Mouse (Mus musculus): ENCODE results near the gene Nhsl1. TPM values are rescaled to one million over a fixed set of nuclear protein-coding genes. Genes with fewer than 3 reads are reported as not detected.
A peak's percentile ranks its signal among the peaks of the same experiment; 100 is the strongest.

Gene Nhsl1
- polyA plus RNA-seq, 1 experiment from 2014 or later = 16.7 TPM

DNA sequence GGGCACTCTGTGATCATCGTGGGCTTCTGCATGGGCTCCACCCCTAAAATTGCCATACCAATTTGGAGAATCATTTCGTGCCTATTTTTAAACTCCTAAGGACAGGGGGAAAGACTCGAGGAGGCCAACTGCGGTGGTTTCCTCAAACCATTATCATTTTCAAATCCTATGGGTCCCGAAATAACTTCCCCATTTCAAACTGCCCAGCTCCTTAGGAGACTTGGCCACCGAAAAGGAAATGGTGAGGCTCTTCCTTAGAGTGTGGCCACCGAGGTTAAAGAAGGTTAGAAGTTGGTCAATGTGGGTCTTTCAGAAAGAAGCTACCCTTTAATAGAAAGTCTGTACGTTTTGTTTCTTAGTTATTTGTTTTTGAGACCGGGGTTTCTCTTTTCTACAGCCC lies 104.8 kb downstream of the Nhsl1 start:
- no peak overlapping the region for H3K9ac ChIP-seq (ENCODE audit: low read length)
- peaks cover 4% of the 10 kb centered on the region; the same call in 1 of the 2 replicates for H3K4me1 ChIP-seq (replicated peaks; ENCODE audit: control insufficient read depth, insufficient read depth, low read length)
- ATAC-seq (replicated peaks; ENCODE audit: low FRiP score) = no peak
- H3K4me3 ChIP-seq (ENCODE audit: low read depth, low read length) = no peak overlapping the region
- H3K4me2 ChIP-seq (ENCODE audit: low read depth, low read length, severe bottlenecking) = no peak overlapping the region
- no peak overlapping the region for H3K27ac ChIP-seq (ENCODE audit: low read depth, low read length)
- H3K27me3 ChIP-seq (ENCODE audit: control insufficient read depth, insufficient read depth, low read length) = no peaks in the 10 kb centered on the region
- DNase-seq (ENCODE audit: low spot score) = no peak
- WGBS = 78% methylated on average over 9 of the region's 9 CpGs
- H3K9me3 ChIP-seq (ENCODE audit: control insufficient read depth, low read length) = no peaks in the 10 kb centered on the region
- H3K36me3 ChIP-seq (ENCODE audit: control insufficient read depth, insufficient read depth, low read length) = no peaks in the 10 kb centered on the region; the same call in 1 of the 2 replicates

DNA sequence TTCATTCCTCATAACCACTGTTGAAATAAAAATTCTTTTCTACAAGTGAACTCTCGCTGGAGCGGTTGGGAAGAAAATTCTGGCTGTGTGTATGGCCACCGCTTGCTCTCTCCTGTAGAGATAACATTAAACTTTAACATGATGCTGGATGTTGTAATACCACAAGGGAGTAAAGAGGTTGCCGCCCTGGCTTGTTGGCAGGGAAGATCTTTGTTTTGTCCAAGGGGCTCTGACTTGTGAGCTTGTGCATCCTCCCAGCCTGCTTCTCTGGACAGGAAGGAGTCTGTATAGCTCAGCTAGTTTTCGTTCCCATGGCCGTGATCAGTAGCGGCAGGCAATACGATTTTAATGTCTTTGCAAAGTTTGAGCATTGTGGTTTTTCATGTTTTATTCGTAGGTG lies 109.1 kb downstream of the Nhsl1 start:
- Histone ChIP-seq H3K9ac (ENCODE audit: low read length) (no peak overlapping the region), H3K27me3 (ENCODE audit: control insufficient read depth, insufficient read depth, low read length) (no peaks in the 10 kb centered on the region), H3K4me1 (replicated peaks; ENCODE audit: control insufficient read depth, insufficient read depth, low read length) (peaks cover 9% of the 10 kb centered on the region; the same call in 1 of the 2 replicates), H3K4me3 (ENCODE audit: low read depth, low read length) (no peak overlapping the region), H3K4me2 (ENCODE audit: low read depth, low read length, severe bottlenecking) (no peak overlapping the region), H3K9me3 (ENCODE audit: control insufficient read depth, low read length) (no peaks in the 10 kb centered on the region), H3K27ac (ENCODE audit: low read depth, low read length) (no peak overlapping the region), H3K36me3 (ENCODE audit: control insufficient read depth, insufficient read depth, low read length) (no peaks in the 10 kb centered on the region; the same call in 1 of the 2 replicates)
- ATAC-seq (replicated peaks; ENCODE audit: low FRiP score) = no peak
- 95% methylated on average over 9 of the region's 9 CpGs for WGBS
- DNase-seq (ENCODE audit: low spot score) = no peak

- Histone ChIP-seq H3K4me2 (ENCODE audit: low read depth, low read length, severe bottlenecking) (no peak overlapping the region), H3K4me3 (ENCODE audit: low read depth, low read length) (no peak overlapping the region), H3K27ac (ENCODE audit: low read depth, low read length) (no peak overlapping the region), H3K4me1 (replicated peaks; ENCODE audit: control insufficient read depth, insufficient read depth, low read length) (peaks cover 6% of the 10 kb centered on the region; the same call in 1 of the 2 replicates), H3K27me3 (ENCODE audit: control insufficient read depth, insufficient read depth, low read length) (no peaks in the 10 kb centered on the region), H3K9ac (ENCODE audit: low read length) (no peak overlapping the region), H3K9me3 (ENCODE audit: control insufficient read depth, low read length) (no peaks in the 10 kb centered on the region), H3K36me3 (ENCODE audit: control insufficient read depth, insufficient read depth, low read length) (no peaks in the 10 kb centered on the region; the same call in 1 of the 2 replicates)
- 94% methylated on average over 3 of the region's 3 CpGs for WGBS
- DNase-seq (ENCODE audit: low spot score) (no peak), ATAC-seq (replicated peaks; ENCODE audit: low FRiP score) (no peak)
These were observed 110.7 kb downstream of the Nhsl1 start for GRCm38 (mm10) chr10:18429533-18429932.

- Histone ChIP-seq H3K9me3 (ENCODE audit: control insufficient read depth, low read length) (no peaks in the 10 kb centered on the region), H3K4me3 (ENCODE audit: low read depth, low read length) (no peak overlapping the region), H3K27me3 (ENCODE audit: control insufficient read depth, insufficient read depth, low read length) (no peaks in the 10 kb centered on the region), H3K36me3 (ENCODE audit: control insufficient read depth, insufficient read depth, low read length) (no peaks in the 10 kb centered on the region; the same call in 1 of the 2 replicates), H3K4me1 (replicated peaks; ENCODE audit: control insufficient read depth, insufficient read depth, low read length) (peaks cover 6% of the 10 kb centered on the region; the same call in 1 of the 2 replicates), H3K4me2 (ENCODE audit: low read depth, low read length, severe bottlenecking) (no peak overlapping the region), H3K27ac (ENCODE audit: low read depth, low read length) (no peak overlapping the region), H3K9ac (ENCODE audit: low read length) (no peak overlapping the region)
- ATAC-seq (replicated peaks; ENCODE audit: low FRiP score) (no peak), DNase-seq (ENCODE audit: low spot score) (no peak)
- WGBS = 78% methylated on average over 8 of the region's 8 CpGs
These were observed 111.4 kb downstream of the Nhsl1 start for GRCm38 (mm10) chr10:18430141-18430540.

GRCm38 (mm10) chr10:18430973-18431372 lies 112.2 kb downstream of the Nhsl1 start:
- Histone ChIP-seq H3K27me3 (ENCODE audit: control insufficient read depth, insufficient read depth, low read length) (no peaks in the 10 kb centered on the region), H3K9me3 (ENCODE audit: control insufficient read depth, low read length) (no peaks in the 10 kb centered on the region), H3K4me3 (ENCODE audit: low read depth, low read length) (peak overlapping the region; percentile 18), H3K4me1 (replicated peaks; ENCODE audit: control insufficient read depth, insufficient read depth, low read length) (peaks cover 6% of the 10 kb centered on the region; the same call in 1 of the 2 replicates), H3K9ac (ENCODE audit: low read length) (peak overlapping the region; percentile 47), H3K27ac (ENCODE audit: low read depth, low read length) (no peak overlapping the region), H3K36me3 (ENCODE audit: control insufficient read depth, insufficient read depth, low read length) (no peaks in the 10 kb centered on the region; the same call in 1 of the 2 replicates), H3K4me2 (ENCODE audit: low read depth, low read length, severe bottlenecking) (peak overlapping the region; percentile 48)
- 12% methylated on average over 18 of the region's 18 CpGs for WGBS
- DNase-seq (ENCODE audit: low spot score) (peak; percentile 67), ATAC-seq (replicated peaks; ENCODE audit: low FRiP score) (peak; percentile 60)

DNA sequence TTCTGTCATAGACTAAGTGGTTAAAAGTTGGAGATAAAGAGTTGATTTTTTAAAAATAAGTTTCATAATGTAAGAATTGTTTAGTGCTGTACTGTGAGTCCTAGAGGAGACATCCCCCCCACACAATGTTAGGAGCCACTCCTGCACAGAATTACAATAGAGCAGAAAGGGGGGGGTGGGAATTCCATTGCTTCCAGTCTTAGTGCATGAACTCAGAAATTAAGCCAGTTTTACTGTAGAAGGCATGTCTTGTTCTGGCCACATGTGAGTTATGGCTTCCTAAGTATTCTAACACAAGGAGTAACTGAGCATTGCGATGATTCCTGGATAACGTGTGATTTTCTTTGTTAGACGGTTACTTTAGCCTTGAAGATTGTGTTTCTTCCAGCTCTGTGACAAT lies 112.8 kb downstream of the Nhsl1 start:
- Histone ChIP-seq H3K36me3 (ENCODE audit: control insufficient read depth, insufficient read depth, low read length) (no peaks in the 10 kb centered on the region; the same call in 1 of the 2 replicates), H3K4me1 (replicated peaks; ENCODE audit: control insufficient read depth, insufficient read depth, low read length) (peaks cover 6% of the 10 kb centered on the region; the same call in 1 of the 2 replicates), H3K4me2 (ENCODE audit: low read depth, low read length, severe bottlenecking) (no peak overlapping the region), H3K4me3 (ENCODE audit: low read depth, low read length) (no peak overlapping the region), H3K9ac (ENCODE audit: low read length) (no peak overlapping the region), H3K27me3 (ENCODE audit: control insufficient read depth, insufficient read depth, low read length) (no peaks in the 10 kb centered on the region), H3K27ac (ENCODE audit: low read depth, low read length) (no peak overlapping the region), H3K9me3 (ENCODE audit: control insufficient read depth, low read length) (no peaks in the 10 kb centered on the region)
- DNase-seq (ENCODE audit: low spot score) (no peak), ATAC-seq (replicated peaks; ENCODE audit: low FRiP score) (no peak)
- 87% methylated on average over 3 of the region's 3 CpGs for WGBS

DNA sequence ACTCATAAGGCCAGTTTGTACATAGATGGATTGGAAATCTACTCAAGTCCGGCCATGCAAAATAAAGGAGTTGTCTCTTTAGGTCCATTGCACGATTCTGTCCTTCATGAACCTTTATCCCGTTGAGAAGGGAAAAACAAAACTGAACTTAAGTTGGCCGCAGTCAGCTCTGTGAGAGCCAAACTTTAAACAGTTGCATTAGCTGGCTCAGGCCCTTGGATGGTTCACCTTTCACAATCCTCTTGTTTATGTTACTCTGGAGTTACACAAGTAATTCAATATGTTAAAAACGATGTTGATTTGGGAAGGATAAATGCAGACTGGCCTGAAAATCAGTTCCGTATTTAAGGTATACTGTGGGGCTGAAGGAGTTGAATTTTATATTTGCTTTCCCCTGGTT lies 116.7 kb downstream of the Nhsl1 start:
- Histone ChIP-seq H3K36me3 (ENCODE audit: control insufficient read depth, insufficient read depth, low read length) (no peaks in the 10 kb centered on the region), H3K9me3 (ENCODE audit: control insufficient read depth, low read length) (no peaks in the 10 kb centered on the region), H3K4me1 (replicated peaks; ENCODE audit: control insufficient read depth, insufficient read depth, low read length) (peaks cover 4% of the 10 kb centered on the region; the same call in 1 of the 2 replicates), H3K4me2 (ENCODE audit: low read depth, low read length, severe bottlenecking) (no peak overlapping the region), H3K9ac (ENCODE audit: low read length) (no peak overlapping the region), H3K27me3 (ENCODE audit: control insufficient read depth, insufficient read depth, low read length) (no peaks in the 10 kb centered on the region), H3K4me3 (ENCODE audit: low read depth, low read length) (no peak overlapping the region), H3K27ac (ENCODE audit: low read depth, low read length) (no peak overlapping the region)
- DNase-seq (ENCODE audit: low spot score) (no peak), ATAC-seq (replicated peaks; ENCODE audit: low FRiP score) (no peak)
- 76% methylated on average over 6 of the region's 6 CpGs for WGBS

GRCm38 (mm10) chr10:18435938-18436337 lies 117.2 kb downstream of the Nhsl1 start:
- H3K27ac ChIP-seq (ENCODE audit: low read depth, low read length) = no peak overlapping the region
- 65% methylated on average over 7 of the region's 7 CpGs for WGBS
- no peak for ATAC-seq (replicated peaks; ENCODE audit: low FRiP score)

GRCm38 (mm10) chr10:18437584-18437983 lies 118.8 kb downstream of the Nhsl1 start:
- Histone ChIP-seq H3K4me2 (ENCODE audit: low read depth, low read length, severe bottlenecking) (no peak overlapping the region), H3K9ac (ENCODE audit: low read length) (no peak overlapping the region), H3K4me3 (ENCODE audit: low read depth, low read length) (no peak overlapping the region), H3K9me3 (ENCODE audit: control insufficient read depth, low read length) (no peaks in the 10 kb centered on the region), H3K27me3 (ENCODE audit: control insufficient read depth, insufficient read depth, low read length) (no peaks in the 10 kb centered on the region), H3K27ac (ENCODE audit: low read depth, low read length) (no peak overlapping the region), H3K36me3 (ENCODE audit: control insufficient read depth, insufficient read depth, low read length) (no peaks in the 10 kb centered on the region), H3K4me1 (replicated peaks; ENCODE audit: control insufficient read depth, insufficient read depth, low read length) (no peaks in the 10 kb centered on the region)
- 63% methylated on average over 2 of the region's 2 CpGs for WGBS
- no peak for ATAC-seq (replicated peaks; ENCODE audit: low FRiP score)
- no peak for DNase-seq (ENCODE audit: low spot score)

More at GRCm38 (mm10) chr10:18435938-18436337, 117.2 kb downstream of the Nhsl1 start:
- Histone ChIP-seq H3K4me1 (replicated peaks; ENCODE audit: control insufficient read depth, insufficient read depth, low read length) (peaks cover 2% of the 10 kb centered on the region; the same call in 1 of the 2 replicates), H3K36me3 (ENCODE audit: control insufficient read depth, insufficient read depth, low read length) (no peaks in the 10 kb centered on the region), H3K4me3 (ENCODE audit: low read depth, low read length) (no peak overlapping the region), H3K4me2 (ENCODE audit: low read depth, low read length, severe bottlenecking) (no peak overlapping the region), H3K27me3 (ENCODE audit: control insufficient read depth, insufficient read depth, low read length) (no peaks in the 10 kb centered on the region), H3K9me3 (ENCODE audit: control insufficient read depth, low read length) (no peaks in the 10 kb centered on the region), H3K9ac (ENCODE audit: low read length) (no peak overlapping the region)
- DNase-seq (ENCODE audit: low spot score) = no peak

All from forebrain, embryonic 11.5 days (tissue).